Mouse (Mus musculus): Measurements from ENCODE around the gene Ctbp2. TPM values are rescaled to one million over a fixed set of nuclear protein-coding genes. Genes with fewer than 3 reads are reported as not detected.

Gene Ctbp2
- polyA plus RNA-seq, 1 experiment = 11.8 TPM

DNA sequence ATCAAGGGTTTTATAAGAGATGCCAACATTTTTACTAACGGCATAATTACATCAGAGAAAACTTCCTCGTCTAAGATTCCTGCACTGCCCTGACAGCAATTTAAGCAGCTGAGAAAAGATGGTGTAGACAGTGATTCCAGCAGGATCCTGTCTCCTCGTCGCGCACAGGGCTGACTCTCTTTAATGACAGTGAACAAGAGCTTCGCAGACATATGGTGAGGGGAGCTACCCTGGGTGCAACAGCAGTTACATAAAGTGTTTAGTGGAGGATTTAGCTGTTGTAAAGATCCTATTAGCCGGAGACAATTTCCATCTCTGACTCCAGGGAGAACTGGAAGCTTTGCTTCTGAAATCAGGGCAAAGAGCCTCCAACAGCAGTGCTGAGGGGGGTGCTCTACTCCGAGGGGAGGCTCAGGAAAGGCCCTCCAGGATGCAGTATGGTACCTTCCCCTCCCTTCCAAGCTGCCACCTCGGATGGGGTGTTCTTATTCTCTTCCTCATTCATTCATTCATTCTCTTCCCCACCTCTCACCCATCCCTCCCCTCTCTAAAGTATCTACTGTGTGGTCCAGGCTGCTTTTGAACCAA is 64.5 kb downstream of the Ctbp2 start:
- WGBS = 86% methylated on average over 9 of the region's 9 CpGs
- TF ChIP-seq POLR2A (IDR thresholded peaks at IDR 0.05; ENCODE audit: low read depth, low read length) (no peak), CTCF (IDR thresholded peaks at IDR 0.05; ENCODE audit: extremely low read depth, insufficient read depth, insufficient read length, insufficient replicate concordance) (no peak)
- Histone ChIP-seq H3K4me3 (ENCODE audit: extremely low read depth, insufficient read depth, insufficient read length) (no peak overlapping the region), H3K27ac (ENCODE audit: insufficient read depth, low read length) (no peak overlapping the region), H3K27me3 (ENCODE audit: control insufficient read depth, insufficient read depth, low read length) (no peaks in the 10 kb centered on the region), H3K36me3 (ENCODE audit: control insufficient read depth, insufficient read depth, low read length) (no peaks in the 10 kb centered on the region), H3K4me1 (ENCODE audit: control insufficient read depth, insufficient read depth, insufficient read length) (no peaks in the 10 kb centered on the region)
- no peak for DNase-seq (ENCODE audit: low read depth in 1 of 2, low spot score in 2 of 2)

DNA sequence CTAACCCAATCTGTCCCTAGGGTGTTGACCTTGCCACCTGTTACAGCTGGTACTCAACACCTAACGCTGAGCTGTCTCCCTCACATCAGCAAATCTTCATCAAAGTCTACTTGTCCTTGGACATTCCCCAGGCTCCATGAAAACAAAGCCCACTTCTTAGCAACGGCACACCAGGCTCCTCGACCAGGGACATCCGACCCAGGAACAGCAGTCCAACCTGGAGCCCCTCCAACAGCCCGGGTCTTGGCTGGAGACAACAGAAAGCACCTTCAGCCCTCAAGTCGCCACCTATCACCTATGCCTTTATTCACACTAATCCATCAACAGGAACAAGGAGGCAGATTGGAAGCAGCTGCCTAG is 65.0 kb downstream of the Ctbp2 start:
- no peak for DNase-seq (ENCODE audit: low read depth in 1 of 2, low spot score in 2 of 2)
- no peaks in the 10 kb centered on the region for H3K4me1 ChIP-seq (ENCODE audit: control insufficient read depth, insufficient read depth, insufficient read length)
- H3K27me3 ChIP-seq (ENCODE audit: control insufficient read depth, insufficient read depth, low read length) = no peaks in the 10 kb centered on the region
- H3K27ac ChIP-seq (ENCODE audit: insufficient read depth, low read length) = no peak overlapping the region
- H3K4me3 ChIP-seq (ENCODE audit: extremely low read depth, insufficient read depth, insufficient read length) = no peak overlapping the region
- WGBS = 88% methylated on average over 6 of the region's 6 CpGs
- no peak for TF ChIP-seq CTCF (IDR thresholded peaks at IDR 0.05; ENCODE audit: extremely low read depth, insufficient read depth, insufficient read length, insufficient replicate concordance)
- TF ChIP-seq POLR2A (IDR thresholded peaks at IDR 0.05; ENCODE audit: low read depth, low read length) = no peak
- no peaks in the 10 kb centered on the region for H3K36me3 ChIP-seq (ENCODE audit: control insufficient read depth, insufficient read depth, low read length)

DNA sequence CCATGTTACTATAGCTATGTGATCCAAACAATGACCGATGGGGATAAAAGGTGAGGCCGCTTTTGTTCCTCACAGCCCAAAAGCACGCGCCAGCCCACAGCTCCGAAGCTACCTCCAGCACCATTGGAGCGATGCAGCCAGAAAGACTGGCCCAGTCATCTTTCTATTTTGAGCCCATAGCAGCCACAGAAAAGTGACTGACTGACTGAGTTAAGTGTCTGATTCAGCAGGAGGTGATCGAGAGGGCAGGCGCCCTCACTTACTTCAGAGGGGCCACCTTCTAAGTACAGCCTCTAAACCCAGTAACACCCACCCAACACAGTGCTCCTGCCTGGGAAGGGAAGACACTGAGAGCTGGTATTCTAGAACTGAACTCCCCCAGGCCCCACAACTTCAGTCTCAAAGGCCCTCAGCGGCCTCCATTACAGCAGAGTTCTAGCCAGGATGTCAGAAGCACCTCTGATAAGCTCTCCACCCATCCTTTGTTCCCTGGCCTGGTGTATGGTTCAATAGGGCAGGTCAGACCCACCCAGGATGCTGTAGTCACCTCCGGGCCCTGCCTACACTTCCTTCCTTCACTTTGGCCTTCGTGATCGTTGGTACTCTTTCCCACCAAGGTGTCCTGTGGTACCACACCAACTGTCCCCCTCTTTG is 65.5 kb downstream of the Ctbp2 start:
- no peaks in the 10 kb centered on the region for H3K27me3 ChIP-seq (ENCODE audit: control insufficient read depth, insufficient read depth, low read length)
- no peaks in the 10 kb centered on the region for H3K36me3 ChIP-seq (ENCODE audit: control insufficient read depth, insufficient read depth, low read length)
- WGBS = 86% methylated on average over 12 of the region's 12 CpGs
- no peak for DNase-seq (ENCODE audit: low read depth in 1 of 2, low spot score in 2 of 2)
- H3K4me1 ChIP-seq (ENCODE audit: control insufficient read depth, insufficient read depth, insufficient read length) = no peaks in the 10 kb centered on the region
- no peak overlapping the region for H3K27ac ChIP-seq (ENCODE audit: insufficient read depth, low read length)
- no peak for TF ChIP-seq CTCF (IDR thresholded peaks at IDR 0.05; ENCODE audit: extremely low read depth, insufficient read depth, insufficient read length, insufficient replicate concordance)
- no peak for TF ChIP-seq POLR2A (IDR thresholded peaks at IDR 0.05; ENCODE audit: low read depth, low read length)
- H3K4me3 ChIP-seq (ENCODE audit: extremely low read depth, insufficient read depth, insufficient read length) = no peak overlapping the region

DNA sequence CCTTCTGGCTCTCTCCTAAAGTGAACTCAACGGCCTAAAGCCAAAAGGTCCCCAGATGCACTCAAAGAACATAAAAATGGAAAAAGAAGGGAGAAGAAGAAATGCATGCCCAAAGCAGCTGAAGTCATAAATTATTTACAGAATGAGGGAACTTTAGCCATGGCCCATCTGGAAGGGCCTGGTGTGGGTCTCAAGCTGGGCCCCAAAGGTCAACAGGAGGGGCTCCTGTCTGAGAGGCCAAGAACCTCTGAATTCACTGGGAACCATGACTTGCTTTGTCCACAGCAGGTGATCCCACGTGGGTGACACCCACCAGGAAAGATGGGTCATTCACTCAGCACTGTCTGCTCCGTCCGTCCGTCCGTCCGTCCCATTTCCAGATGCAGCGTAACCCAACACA is 67.2 kb downstream of the Ctbp2 start:
- no peaks in the 10 kb centered on the region for H3K36me3 ChIP-seq (ENCODE audit: control insufficient read depth, insufficient read depth, low read length)
- H3K4me1 ChIP-seq (ENCODE audit: control insufficient read depth, insufficient read depth, insufficient read length) = peaks cover 3% of the 10 kb centered on the region; the same call in 1 of the 2 replicates
- WGBS = 91% methylated on average over 8 of the region's 8 CpGs

DNA sequence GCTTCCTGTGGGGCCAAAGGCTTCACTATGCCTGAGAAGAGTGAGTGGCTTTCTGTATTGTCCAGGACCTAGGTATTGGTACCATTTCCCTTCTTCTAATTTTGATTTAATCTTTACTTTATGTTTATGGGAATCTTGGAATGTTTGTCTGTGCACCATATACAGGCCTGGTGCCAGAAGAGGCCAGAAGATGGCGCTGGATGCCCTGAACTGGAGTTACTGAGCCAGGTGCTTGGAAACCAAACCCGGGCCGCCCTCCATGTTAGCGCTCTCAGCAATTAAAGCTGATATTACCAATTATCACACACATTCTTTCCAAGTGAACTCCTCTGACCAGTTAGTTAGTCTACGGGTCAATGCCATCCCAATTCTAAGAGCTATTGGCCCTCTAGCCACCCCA is 69.7 kb downstream of the Ctbp2 start:
- Histone ChIP-seq H3K4me3 (ENCODE audit: extremely low read depth, insufficient read depth, insufficient read length) (no peak overlapping the region), H3K4me1 (ENCODE audit: control insufficient read depth, insufficient read depth, insufficient read length) (peaks cover 3% of the 10 kb centered on the region; the same call in 1 of the 2 replicates), H3K27me3 (ENCODE audit: control insufficient read depth, insufficient read depth, low read length) (no peaks in the 10 kb centered on the region), H3K27ac (ENCODE audit: insufficient read depth, low read length) (no peak overlapping the region), H3K36me3 (ENCODE audit: control insufficient read depth, insufficient read depth, low read length) (no peaks in the 10 kb centered on the region)
- 99% methylated on average over 5 of the region's 5 CpGs for WGBS
- no peak for TF ChIP-seq CTCF (IDR thresholded peaks at IDR 0.05; ENCODE audit: extremely low read depth, insufficient read depth, insufficient read length, insufficient replicate concordance)
- no peak for TF ChIP-seq POLR2A (IDR thresholded peaks at IDR 0.05; ENCODE audit: low read depth, low read length)
- DNase-seq (ENCODE audit: low read depth in 1 of 2, low spot score in 2 of 2) = no peak

More for the DNA sequence above, 67.2 kb downstream of the Ctbp2 start:
- H3K27me3 ChIP-seq (ENCODE audit: control insufficient read depth, insufficient read depth, low read length) = no peaks in the 10 kb centered on the region
- no peak overlapping the region for H3K27ac ChIP-seq (ENCODE audit: insufficient read depth, low read length)
- TF ChIP-seq CTCF (IDR thresholded peaks at IDR 0.05; ENCODE audit: extremely low read depth, insufficient read depth, insufficient read length, insufficient replicate concordance) (no peak), POLR2A (IDR thresholded peaks at IDR 0.05; ENCODE audit: low read depth, low read length) (no peak)
- no peak for DNase-seq (ENCODE audit: low read depth in 1 of 2, low spot score in 2 of 2)
- H3K4me3 ChIP-seq (ENCODE audit: extremely low read depth, insufficient read depth, insufficient read length) = no peak overlapping the region

DNA sequence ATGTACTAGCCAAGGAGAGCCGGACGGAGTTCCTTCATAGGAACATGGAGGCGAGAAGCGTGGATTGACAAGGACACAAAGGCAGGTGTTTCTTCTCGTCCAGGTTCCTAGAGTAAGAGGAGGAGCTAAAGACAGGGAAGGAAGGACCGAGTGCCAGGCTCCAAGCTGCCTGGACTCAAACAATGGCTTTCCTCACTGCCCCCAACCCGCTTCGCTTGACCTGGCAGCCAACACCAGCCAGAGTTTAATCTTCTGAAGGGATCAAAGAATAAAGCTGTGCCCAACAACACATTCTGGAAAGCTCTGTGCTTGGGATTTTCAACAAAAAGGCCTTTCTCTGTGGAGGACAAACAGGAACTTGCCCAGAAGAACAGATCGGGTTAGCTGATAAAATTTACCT is 70.4 kb downstream of the Ctbp2 start:
- TF ChIP-seq CTCF (IDR thresholded peaks at IDR 0.05; ENCODE audit: extremely low read depth, insufficient read depth, insufficient read length, insufficient replicate concordance) = no peak
- no peak for DNase-seq (ENCODE audit: low read depth in 1 of 2, low spot score in 2 of 2)
- Histone ChIP-seq H3K4me3 (ENCODE audit: extremely low read depth, insufficient read depth, insufficient read length) (no peak overlapping the region), H3K36me3 (ENCODE audit: control insufficient read depth, insufficient read depth, low read length) (no peaks in the 10 kb centered on the region), H3K4me1 (ENCODE audit: control insufficient read depth, insufficient read depth, insufficient read length) (peaks cover 3% of the 10 kb centered on the region; the same call in 1 of the 2 replicates), H3K27me3 (ENCODE audit: control insufficient read depth, insufficient read depth, low read length) (no peaks in the 10 kb centered on the region), H3K27ac (ENCODE audit: insufficient read depth, low read length) (no peak overlapping the region)
- WGBS = 93% methylated on average over 9 of the region's 9 CpGs

DNA sequence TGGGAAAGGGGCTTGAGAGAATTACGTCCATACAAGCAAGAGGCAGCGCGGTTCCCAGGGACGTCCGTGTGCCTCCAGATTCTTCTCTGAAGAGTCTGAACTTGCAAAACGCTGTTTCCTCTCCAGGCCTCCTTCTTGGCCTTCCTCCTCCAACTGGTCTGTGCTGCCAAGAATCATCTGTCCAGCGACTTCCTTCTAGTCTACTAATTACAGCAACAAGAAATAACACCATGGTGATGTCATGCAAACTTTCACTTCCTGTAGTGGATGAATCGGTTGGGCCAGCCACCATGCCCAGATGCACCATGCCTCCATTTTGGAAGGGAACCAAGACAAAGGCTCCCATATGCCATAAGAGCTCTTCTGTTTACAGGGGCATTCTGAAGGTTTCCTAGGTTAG is 71.3 kb downstream of the Ctbp2 start:
- 51% methylated on average over 8 of the region's 8 CpGs for WGBS
- TF ChIP-seq CTCF (IDR thresholded peaks at IDR 0.05; ENCODE audit: extremely low read depth, insufficient read depth, insufficient read length, insufficient replicate concordance) (no peak), POLR2A (IDR thresholded peaks at IDR 0.05; ENCODE audit: low read depth, low read length) (no peak)
- no peaks in the 10 kb centered on the region for H3K36me3 ChIP-seq (ENCODE audit: control insufficient read depth, insufficient read depth, low read length)
- H3K27me3 ChIP-seq (ENCODE audit: control insufficient read depth, insufficient read depth, low read length) = no peaks in the 10 kb centered on the region
- peak in 1 of 2 experiments; percentile 3 for DNase-seq (ENCODE audit: low read depth in 1 of 2, low spot score in 2 of 2)
- H3K27ac ChIP-seq (ENCODE audit: insufficient read depth, low read length) = peak overlapping the region; percentile 57
- no peak overlapping the region for H3K4me3 ChIP-seq (ENCODE audit: extremely low read depth, insufficient read depth, insufficient read length)
- H3K4me1 ChIP-seq (ENCODE audit: control insufficient read depth, insufficient read depth, insufficient read length) = peaks cover 3% of the 10 kb centered on the region; the same call in 1 of the 2 replicates
